Mouse (Mus musculus): ENCODE results near the gene Rabggta.
A peak's percentile ranks its signal among the peaks of the same experiment; 100 is the strongest.

Rabggta gene

GRCm38 (mm10) chr14:55681160-55682117 is 40.6 kb downstream of the Rabggta start, which contains the start of gene Tinf2:
Gene Tinf2 (minus strand): TSS chr14:55681820.
- peak; percentile 94 to 95 for DNase-seq

GRCm38 (mm10) chr14:55677615-55678014 is 44.4 kb downstream of the Rabggta start:
- DNase-seq = no peak

GRCm38 (mm10) chr14:55672741-55673060 is 49.4 kb downstream of the Rabggta start:
- DNase-seq = no peak

GRCm38 (mm10) chr14:55671833-55672740 is 50.0 kb downstream of the Rabggta start, which contains the start of the genes Gmpr2 and Nedd8:
Gene Gmpr2 (plus strand): TSS chr14:55671941.
Gene Nedd8 (minus strand): TSS chr14:55672124.
- DNase-seq = peak; percentile 85 to 93

GRCm38 (mm10) chr14:55671486-55671832 is 50.6 kb downstream of the Rabggta start:
- DNase-seq = no peak
